Mouse (Mus musculus) G1E (cell line): Measurements from ENCODE around the gene Ssr2. TPM values are rescaled to one million over a fixed set of nuclear protein-coding genes. Genes with fewer than 3 reads are reported as not detected.

ENCODE experiments used
- ATAC-seq: 2 replicates; pipeline ENCODE4 v1.8.0; 2016; ENCODE audit warnings: mild to moderate bottlenecking; ENCODE audit not compliant: insufficient number of reproducible peaks, poor library complexity, low FRiP score, severe bottlenecking; ENCODE audit errors: extremely low read depth
- DNase-seq: peaks from one replicate; pipeline ENCODE4 v3.0.0; 2012; ENCODE audit warnings: low spot score
- H3K27me3 ChIP-seq: 2 replicates; pipeline ENCODE4 v1.6.1; 2012; ENCODE audit warnings: mild to moderate bottlenecking, low read length, inconsistent platforms; ENCODE audit not compliant: insufficient read depth
- H3K36me3 ChIP-seq: replicated peaks from 2 replicates; pipeline ENCODE3; 2012; ENCODE audit warnings: mild to moderate bottlenecking, inconsistent platforms
- H3K4me1 ChIP-seq: 2 replicates; pipeline ENCODE4 v1.6.1; 2012; ENCODE audit warnings: low read depth, low read length, inconsistent platforms, mixed read lengths; ENCODE audit not compliant: insufficient read depth
- H3K4me3 ChIP-seq: 2 replicates; pipeline ENCODE4 v1.5.1; 2012; ENCODE audit warnings: low read depth, mild to moderate bottlenecking, inconsistent platforms, low read length, moderate library complexity, mixed read lengths
- H3K9me3 ChIP-seq: replicated peaks from 2 replicates; pipeline ENCODE4 v1.6.1; 2012; ENCODE audit warnings: inconsistent platforms
- CTCF ChIP-seq: IDR thresholded peaks from 2 replicates; pipeline ENCODE4 v1.5.1; 2012; ENCODE audit warnings: low read depth, low read length, inconsistent platforms, mixed read lengths
- GATA1 ChIP-seq: IDR thresholded peaks from 2 replicates; pipeline ENCODE4 v1.6.1; 2012; ENCODE audit warnings: borderline replicate concordance, low read length, inconsistent platforms, mixed read lengths
- GATA2 ChIP-seq: IDR thresholded peaks from 2 replicates; pipeline ENCODE4 v1.6.1; 2012; ENCODE audit warnings: low read depth, low read length, inconsistent platforms, borderline replicate concordance
- POLR2AphosphoS5 ChIP-seq: IDR thresholded peaks from 2 replicates; pipeline ENCODE4 v1.6.1; 2012; ENCODE audit warnings: low read depth, low read length, inconsistent platforms; ENCODE audit not compliant: insufficient replicate concordance
- TAL1 ChIP-seq: conservative IDR thresholded peaks from 2 replicates; pipeline ENCODE4 v1.6.1; 2012; ENCODE audit warnings: low read depth, low read length, inconsistent platforms, mixed read lengths
- polyA plus RNA-seq: library from polyadenylated mRNA; stranded (reverse); fragments of >175 nt; gene quantifications from 2 replicates; pipeline ENCODE4 v1.2.3, GENCODE M21; 2012
- total RNA-seq, 2 experiments: library from RNA; stranded (forward) in 1 of 2; stranded (reverse) in 1 of 2; fragments of 200-1000 nt in 1 of 2; fragments of >200 nt in 1 of 2; fragmentation: Nextera tagmentation in 1 of 2; gene quantifications; 2 replicates each; pipeline ENCODE4 v1.2.3; 2014 to 2017

Ssr2 gene
- total and polyA plus RNA-seq, 3 experiments = 134 to 289 (median 280) TPM

GRCm38 (mm10) chr3:88579454-88580117 is 3.9 kb downstream of the Ssr2 start:
- Histone ChIP-seq H3K36me3 (peaks cover 35% of the 10 kb centered on the region), H3K9me3 (no peaks in the 10 kb centered on the region), H3K4me3 (peak overlapping the region; percentile 88), H3K27me3 (0 out of 2 replicates have a peak, but pooled peaks cover 3% of the 10 kb centered on the region), H3K4me1 (peaks cover 25% of the 10 kb centered on the region)
- ATAC-seq (peak; percentile 81), DNase-seq (peak; percentile 85)
- TF ChIP-seq CTCF = no peak
- TF ChIP-seq GATA2 = no peak
- TF ChIP-seq GATA1 = no peak
- no peak for TF ChIP-seq TAL1
- TF ChIP-seq POLR2AphosphoS5 = no peak

DNA sequence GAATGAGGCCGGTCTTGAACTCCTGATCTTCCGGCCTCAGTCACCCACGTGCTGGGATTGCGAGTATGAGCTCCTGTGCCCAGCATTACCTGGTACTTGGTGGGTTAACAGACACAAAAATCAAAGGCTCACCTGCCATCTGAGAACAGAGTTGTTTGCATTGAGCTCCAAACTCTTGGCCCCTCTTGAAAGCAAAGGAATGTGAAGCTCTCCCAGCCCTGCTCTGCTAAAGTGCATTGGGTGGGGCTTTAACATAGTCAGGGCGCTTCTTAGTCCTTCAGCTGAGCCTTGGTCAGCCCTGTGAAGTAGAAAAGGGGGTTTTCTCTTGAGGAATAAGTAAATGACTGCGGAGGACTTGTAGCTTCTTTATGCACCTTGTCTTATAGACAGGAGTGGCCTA is 10.1 kb downstream of the Ssr2 start:
- no peak for ATAC-seq
- TF ChIP-seq GATA1 (no peak), TAL1 (no peak), CTCF (no peak), POLR2AphosphoS5 (no peak), GATA2 (no peak)
- Histone ChIP-seq H3K4me1 (peaks cover 13% of the 10 kb centered on the region), H3K27me3 (no peaks in the 10 kb centered on the region), H3K4me3 (no peak overlapping the region), H3K36me3 (peaks cover 82% of the 10 kb centered on the region), H3K9me3 (no peaks in the 10 kb centered on the region)
- no peak for DNase-seq

- H3K4me3 ChIP-seq = no peak overlapping the region
- H3K4me1 ChIP-seq = peaks cover 13% of the 10 kb centered on the region
- H3K27me3 ChIP-seq = no peaks in the 10 kb centered on the region
- DNase-seq = no peak
- ATAC-seq = no peak
- no peaks in the 10 kb centered on the region for H3K9me3 ChIP-seq
- peaks cover 83% of the 10 kb centered on the region for H3K36me3 ChIP-seq
- no peak for TF ChIP-seq CTCF
Measured at GRCm38 (mm10) chr3:88586640-88587039, 11.0 kb downstream of the Ssr2 start.

GRCm38 (mm10) chr3:88590246-88590645 is 14.6 kb downstream of the Ssr2 start:
- H3K36me3 ChIP-seq = peaks cover 58% of the 10 kb centered on the region
- H3K4me1 ChIP-seq = peaks cover 26% of the 10 kb centered on the region
- DNase-seq = no peak
- ATAC-seq = no peak
- H3K9me3 ChIP-seq = no peaks in the 10 kb centered on the region
- H3K4me3 ChIP-seq = no peak overlapping the region
- H3K27me3 ChIP-seq = no peaks in the 10 kb centered on the region
- TF ChIP-seq POLR2AphosphoS5 (no peak), CTCF (no peak), TAL1 (no peak), GATA2 (no peak), GATA1 (no peak)

DNA sequence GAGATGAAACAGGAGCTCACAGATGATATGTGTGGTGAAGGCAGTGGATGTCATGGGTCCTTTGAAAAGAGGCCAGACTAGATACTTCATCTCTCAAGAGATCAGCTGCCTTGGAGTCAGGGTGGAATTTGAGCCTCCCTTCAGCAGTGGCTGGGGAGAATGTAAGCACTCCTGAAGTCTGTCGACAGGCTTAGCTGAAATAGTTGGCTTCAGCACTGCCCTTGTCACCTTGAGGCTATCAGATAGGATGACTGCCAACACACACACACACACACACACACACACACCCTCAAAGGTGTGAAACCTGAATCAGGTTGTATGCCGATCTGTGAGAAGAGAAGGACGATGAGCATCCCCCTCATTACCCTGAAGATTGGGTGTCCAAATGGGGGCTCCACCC is 15.4 kb downstream of the Ssr2 start:
- Histone ChIP-seq H3K36me3 (peaks cover 50% of the 10 kb centered on the region), H3K4me1 (peaks cover 26% of the 10 kb centered on the region), H3K4me3 (no peak overlapping the region), H3K9me3 (no peaks in the 10 kb centered on the region), H3K27me3 (no peaks in the 10 kb centered on the region)
- ATAC-seq (no peak), DNase-seq (no peak)
- TF ChIP-seq TAL1 = no peak
- TF ChIP-seq POLR2AphosphoS5 = no peak
- TF ChIP-seq GATA1 = no peak
- TF ChIP-seq GATA2 = no peak
- TF ChIP-seq CTCF = no peak

GRCm38 (mm10) chr3:88591950-88592731 is 16.5 kb downstream of the Ssr2 start:
- H3K9me3 ChIP-seq = no peaks in the 10 kb centered on the region
- H3K36me3 ChIP-seq = peaks cover 39% of the 10 kb centered on the region
- no peak for DNase-seq
- peaks cover 2% of the 10 kb centered on the region; the same call in 1 of the 2 replicates for H3K27me3 ChIP-seq
- H3K4me3 ChIP-seq = peak overlapping the region; percentile 63; the same call in 1 of the 2 replicates
- peak; percentile 28; the same call in 1 of the 2 replicates for ATAC-seq
- peaks cover 28% of the 10 kb centered on the region for H3K4me1 ChIP-seq
- TF ChIP-seq TAL1 = no peak
- no peak for TF ChIP-seq POLR2AphosphoS5
- TF ChIP-seq GATA1 = no peak
- TF ChIP-seq GATA2 = no peak
- peak; percentile 36 for TF ChIP-seq CTCF
